Mouse (Mus musculus) ZHBTc4 (cell line): Measurements from ENCODE around the gene Cenpm.
"Not testable (repeated sequence)": the region's sequence is repeated elsewhere in the genome, so short reads cannot be mapped to it uniquely, and the experiment has no call there.

ENCODE experiments used
- DNase-seq: peaks from one replicate; pipeline ENCODE4 v3.0.0-alpha.2; 2011; ENCODE audit warnings: low read depth, low spot score

The Cenpm gene

DNA sequence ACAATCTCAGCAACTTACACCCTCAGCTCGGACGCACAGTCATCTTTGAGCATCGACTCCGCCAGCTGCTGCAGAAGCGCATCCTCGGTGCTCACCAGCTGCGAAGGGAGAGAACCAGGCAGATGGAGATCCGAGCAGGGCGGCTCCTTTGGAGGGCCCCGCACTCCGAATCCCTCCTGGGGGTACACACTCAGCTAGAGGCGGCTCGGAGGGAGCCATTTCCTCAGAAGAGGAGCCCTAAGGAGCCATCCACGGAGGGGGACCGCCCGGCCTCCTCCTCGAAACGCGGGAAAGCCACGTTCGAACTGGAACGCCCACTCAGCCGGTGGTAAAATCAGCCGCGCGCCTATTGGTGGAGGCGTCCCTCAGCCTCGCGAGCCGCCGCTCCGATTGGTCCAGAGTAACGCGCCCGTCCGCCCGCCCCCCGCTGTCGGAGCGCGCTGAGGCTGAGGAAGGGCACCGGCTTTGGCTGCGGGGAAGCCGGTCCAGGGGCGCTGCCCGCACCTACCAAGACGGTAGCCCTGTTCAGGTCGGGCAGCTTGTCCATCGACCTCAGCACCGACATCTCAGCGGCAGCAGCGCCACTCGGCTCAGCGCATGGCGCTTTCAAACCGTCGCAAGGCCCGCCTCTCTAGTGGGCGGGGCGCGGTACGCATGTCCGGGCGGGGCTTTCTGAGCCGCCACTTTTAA, at the start of gene Cenpm:
TSS of gene Cenpm (minus strand) at position 634 of the 690 bp plus-strand sequence.
- DNase-seq: peak; percentile 96

DNA sequence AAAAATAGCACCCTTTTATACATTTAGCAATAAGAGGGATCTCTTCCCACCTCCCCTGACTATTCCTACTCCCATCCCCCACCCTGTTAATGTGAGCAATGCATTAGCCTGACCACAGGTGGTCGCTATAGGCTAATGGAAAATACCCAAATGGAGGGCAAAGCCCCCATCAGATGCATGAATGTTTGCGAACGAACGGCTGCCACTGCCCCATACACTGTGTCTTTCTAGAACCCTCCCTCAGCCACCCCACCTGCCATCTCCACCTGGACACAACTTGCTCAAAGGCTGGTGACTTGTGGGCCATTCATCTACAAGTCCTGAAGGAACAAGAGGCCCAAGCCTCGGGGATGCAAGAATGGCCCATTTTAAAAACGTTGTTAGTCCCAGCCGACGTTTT, 49.5 kb upstream of the Cenpm start:
- peak; percentile 65 for DNase-seq

DNA sequence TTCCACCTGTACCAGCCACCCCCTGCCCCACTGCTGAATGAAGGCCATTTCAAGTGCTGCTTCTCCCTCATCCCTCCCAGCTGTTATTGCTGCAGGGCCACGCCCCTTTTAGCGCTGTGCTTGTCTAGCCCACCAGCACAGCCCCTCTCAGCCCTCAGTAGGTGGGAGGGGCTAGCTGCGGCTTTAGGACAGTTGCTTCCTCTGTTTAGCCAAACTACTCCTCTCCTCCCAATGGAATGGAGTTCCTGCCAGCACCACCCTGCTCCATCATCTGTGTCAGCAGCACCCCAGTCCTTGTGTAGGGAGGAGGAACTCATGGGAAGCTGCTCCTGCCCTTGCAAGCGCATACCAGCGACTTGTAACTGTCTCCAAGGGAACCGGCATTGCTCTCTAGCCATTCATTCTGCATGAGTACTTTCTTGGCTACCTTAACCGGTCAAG, 48.7 kb upstream of the Cenpm start:
- peak; percentile 70 for DNase-seq

DNA sequence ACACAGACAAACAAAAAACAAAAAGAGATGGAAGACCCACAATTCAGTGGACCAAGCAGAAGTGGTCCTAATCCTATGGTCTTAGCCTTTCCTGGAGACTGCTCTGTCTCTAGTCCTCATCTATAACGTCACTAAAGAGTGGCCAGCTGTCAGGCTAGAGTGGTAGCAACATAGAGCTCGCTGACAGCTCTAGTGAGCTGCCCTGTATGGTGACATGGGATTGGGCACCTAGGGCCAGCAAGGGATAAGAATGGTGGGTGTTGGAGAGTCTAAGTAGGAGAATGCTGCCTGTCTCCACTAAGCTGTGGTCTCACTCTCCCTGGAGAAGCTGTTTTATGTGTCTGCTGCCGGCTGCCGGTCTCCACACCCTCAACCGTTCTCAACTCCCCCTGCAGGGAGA, 48.3 kb upstream of the Cenpm start:
- no peak for DNase-seq

DNA sequence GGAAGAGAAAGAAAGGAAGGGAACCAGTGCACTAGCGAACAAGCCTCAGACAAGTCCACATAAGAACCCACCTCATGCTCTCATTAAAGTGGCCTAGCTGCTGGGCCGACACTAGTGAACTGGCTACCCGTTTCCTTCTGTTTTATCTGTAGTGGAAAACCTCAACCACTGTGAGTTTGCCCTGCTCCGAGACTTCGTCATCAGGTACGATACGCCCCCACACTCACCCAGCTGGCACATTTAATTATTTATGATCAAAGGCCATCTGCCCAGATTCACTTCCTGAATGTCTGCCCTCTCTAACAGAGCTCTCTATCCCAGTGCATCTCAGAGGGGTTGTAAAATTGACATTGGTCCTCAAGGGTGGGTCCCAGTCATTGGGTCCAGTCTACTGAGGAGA, 45.7 kb upstream of the Cenpm start:
- no peak for DNase-seq

DNA sequence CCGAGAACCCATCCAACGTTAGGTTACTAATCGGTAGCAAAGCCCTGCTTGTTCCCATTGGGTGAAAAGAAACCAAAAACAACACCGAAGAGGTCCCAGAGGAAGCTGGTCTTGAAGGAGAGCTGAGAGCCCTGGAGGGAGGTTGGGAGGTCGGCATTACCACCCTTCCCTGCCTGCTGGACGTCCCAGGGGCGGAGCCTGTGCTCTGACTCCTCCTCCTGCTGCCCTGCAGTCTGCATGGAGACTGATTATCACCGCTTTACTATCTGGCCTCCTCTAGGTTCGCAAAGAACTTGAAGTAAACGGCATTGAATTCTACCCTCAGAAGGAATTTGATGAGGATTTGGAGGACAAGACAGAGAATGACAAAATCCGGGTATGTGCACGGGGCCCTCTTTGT, 41.6 kb upstream of the Cenpm start:
- peak; percentile 59 for DNase-seq

DNA sequence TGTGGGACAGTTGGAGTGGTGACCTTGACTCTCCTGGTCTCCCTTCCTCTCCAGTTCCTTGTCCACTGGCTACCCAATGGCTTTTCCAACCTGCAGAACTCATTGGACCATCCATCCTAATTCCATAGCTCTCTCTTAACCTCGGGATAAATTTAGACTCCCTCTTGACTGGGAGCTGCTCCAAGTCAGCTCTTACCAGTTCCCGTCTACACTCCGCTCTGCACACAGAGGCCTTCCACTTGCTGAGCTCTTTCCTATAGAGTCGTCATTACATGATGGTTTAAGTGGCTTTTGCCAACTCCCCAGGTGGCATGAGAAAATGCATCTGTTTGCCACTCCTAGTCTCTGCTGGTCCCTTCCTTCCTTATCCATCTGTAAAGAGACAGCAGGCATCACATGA, 36.1 kb upstream of the Cenpm start:
- no peak for DNase-seq

DNA sequence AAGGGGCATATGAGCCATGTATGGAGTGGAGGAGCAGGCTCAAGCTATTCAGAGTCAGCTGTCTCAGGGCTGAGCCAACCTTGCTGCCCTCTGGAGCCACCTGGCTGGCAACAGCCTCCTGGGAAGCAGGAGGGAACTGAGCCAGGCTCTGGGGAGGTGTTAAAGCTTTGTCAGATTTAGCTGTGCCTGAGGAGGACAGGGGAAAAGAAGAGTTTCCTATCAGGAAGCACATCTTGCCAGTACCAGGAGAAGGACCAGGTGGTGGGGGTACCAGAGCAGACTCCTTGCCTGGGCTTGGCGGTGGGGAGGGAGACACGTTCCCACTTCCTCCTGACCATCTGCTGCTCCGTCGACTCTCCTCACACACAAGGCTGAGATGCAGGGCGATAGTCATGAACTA, 33.0 kb upstream of the Cenpm start:
- no peak for DNase-seq

DNA sequence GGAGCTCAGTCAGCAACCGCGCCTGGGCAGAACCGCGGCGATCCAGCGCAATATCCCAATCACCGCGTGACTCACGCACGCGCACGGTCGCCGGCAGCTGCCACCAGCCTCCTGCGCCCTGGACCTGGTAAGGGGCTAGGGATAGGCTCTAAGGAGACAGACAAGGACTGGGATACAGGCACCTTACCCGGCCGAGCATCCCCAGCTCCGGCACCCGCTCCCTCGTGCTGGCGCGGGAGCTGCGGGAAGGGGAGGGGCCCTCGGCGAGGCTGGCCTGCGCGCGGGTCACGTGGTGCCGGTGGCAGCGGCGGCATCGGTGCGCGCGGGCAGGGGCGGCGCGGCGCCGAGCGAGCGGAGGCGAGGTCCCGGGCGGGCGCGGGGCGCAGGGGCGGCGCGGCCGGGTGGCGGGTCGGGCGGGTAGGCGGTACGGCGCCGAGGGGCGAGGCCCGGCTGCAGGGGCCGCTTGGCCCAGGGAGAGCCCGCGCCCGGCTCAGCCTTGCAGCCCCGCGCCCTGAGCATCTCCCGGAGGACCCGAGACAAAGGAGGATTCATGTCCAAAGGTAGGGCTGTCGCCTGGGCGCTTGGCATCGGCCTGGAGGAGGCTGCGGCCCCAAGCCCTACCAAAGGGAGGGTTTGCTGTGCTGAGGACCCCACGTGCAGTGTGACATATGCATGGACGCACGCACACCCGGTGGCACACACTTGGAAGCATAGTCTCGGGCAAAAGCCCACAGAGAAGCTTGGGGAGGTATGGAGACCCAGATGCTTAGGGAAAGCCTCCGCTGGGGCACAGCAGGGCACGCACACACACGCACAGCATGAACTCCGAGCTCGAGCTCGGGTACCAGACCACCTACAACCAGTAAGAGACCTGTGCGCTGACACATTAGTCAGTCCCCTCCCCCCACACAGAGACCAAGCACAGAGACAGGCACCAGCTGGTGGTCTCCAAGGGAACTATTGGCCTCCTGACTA, 30.7 kb upstream of the Cenpm start:
- peak; percentile 63 for DNase-seq

DNA sequence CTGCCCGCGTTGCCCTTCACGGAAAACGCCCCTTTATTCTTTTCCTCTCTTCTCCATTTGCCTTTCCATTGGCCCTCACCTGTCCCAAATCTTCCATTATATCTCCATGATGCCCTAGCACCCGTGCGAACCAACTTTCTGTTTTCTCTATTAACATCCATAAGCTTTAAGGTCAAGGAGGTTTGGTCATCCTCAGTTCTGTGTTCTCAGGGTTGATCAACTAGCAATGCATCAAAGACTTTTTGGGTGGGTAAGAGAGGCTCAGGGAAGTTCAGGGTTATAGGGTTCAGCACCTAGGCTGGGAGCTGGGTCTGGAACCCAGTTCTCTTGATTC, 30.0 kb upstream of the Cenpm start, which contains the start of gene Sept3:
TSS of gene Sept3 (plus strand) at position 301 of the 334 bp plus-strand sequence.
- DNase-seq: no peak

DNA sequence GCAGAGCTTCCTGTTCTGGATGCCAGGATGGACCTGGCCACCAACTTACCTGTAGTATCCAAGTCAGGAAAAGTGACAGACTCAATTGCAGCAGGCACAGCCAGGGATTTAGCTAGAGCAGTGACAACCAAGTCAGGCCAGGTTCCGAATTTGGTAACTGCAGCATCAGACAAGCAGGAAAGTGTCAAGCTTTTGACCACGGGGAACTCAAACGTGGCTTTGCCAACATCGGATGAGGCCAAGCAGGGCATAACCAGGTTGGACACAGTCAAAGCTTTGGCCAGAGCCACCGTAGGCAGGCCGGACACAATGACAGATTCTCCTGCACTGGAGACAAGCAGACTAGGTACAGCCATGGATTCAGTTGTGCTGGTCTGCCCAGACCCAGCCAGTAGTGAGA, 27.7 kb upstream of the Cenpm start:
- DNase-seq: no peak

DNA sequence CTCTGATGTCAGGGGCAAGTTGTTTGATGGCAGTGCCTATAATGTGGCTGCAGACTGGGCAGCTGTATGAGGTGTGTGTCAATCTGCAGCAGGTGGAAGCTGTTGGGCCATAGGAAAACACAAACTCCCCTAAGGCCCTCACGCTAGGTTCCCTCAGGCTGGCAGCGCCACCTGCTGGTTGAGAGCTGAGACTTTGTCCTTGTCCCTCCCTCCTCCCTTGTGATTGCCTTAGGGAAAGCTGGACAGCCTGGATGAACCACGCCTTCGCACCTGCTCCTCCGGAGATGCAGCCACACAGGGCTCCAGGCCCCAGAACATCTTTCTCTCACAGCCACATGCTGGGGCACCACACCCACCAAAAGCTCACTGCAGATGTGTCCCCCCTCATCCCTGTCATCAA, 26.7 kb upstream of the Cenpm start:
- DNase-seq: peak; percentile 92

DNA sequence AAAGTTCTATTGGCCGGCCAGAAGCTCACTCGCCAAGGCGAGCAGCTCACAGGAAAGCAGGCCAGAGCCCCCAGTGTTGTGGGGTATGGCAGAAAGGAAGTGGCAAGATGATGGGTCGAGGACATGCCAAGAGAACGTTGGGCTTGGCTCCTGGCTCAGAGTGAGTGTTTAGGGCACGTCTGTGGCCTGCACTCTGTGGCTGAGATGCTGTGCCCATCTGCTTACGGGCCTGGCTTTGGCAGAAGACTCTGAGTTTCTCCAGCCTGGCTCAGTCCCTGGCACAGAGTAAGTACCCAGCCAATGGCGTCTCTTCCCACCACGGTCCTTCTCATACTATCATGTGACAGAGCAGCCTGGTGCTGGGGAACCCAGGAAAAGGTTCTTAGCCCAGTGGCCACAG, 24.2 kb upstream of the Cenpm start:
- DNase-seq: no peak

DNA sequence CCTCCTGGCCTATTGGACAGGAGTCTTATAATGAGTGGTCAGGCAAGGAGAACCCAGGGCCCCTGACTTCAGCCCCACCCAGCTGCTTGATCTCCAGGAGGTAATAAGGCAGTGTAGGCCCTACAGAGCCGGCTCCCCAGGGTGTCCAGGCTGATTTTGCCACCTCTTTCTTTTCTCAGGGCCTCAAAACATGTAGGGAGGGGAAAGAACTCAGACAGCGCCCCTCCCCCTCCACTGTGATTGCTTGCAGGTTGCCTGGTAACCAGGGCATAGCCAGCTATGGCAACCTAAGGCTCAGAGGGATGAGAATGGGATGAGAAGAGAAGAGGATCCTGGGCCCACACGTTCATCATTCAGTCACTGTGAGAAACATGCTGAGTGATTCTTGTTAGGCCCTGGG, 23.6 kb upstream of the Cenpm start:
- peak; percentile 61 for DNase-seq

DNA sequence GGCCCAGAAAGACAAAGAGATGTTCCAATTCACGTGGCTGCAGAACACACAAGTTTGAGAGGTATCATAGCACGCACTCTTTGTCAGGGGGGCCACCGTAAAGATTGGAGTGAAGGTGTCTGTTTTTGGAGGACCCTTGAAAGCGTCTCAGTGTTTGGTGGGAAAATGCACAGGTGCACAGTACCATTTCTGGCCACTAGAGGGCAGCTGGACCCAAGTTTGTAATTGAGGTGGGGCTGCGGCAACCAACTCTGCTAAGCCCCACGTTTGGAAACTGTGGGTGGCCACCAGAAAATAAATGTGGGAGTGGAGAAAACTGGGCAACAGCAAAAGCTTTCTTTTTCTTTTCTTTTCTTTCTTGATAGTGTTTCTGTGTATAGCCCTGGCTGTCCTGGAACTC, 21.8 kb upstream of the Cenpm start:
- DNase-seq: peak; percentile 84

DNA sequence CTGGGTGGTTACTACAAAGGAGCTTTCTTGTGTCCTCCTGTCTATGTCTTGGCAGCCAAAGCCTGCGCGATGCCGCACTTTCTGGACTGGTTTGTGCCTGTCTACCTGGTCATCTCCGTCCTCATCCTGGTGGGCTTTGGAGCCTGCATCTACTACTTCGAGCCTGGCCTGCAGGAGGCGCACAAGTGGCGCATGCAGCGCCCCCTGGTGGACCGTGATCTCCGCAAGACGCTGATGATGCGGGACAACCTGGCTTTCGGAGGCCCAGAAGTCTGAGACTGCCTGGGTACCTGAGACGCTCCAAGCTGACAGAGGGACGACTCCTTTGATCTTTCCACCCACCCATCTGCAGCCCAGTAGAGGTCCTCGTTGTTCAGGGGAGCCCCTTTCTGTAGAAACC, 15.0 kb upstream of the Cenpm start:
- peak; percentile 95 for DNase-seq

DNA sequence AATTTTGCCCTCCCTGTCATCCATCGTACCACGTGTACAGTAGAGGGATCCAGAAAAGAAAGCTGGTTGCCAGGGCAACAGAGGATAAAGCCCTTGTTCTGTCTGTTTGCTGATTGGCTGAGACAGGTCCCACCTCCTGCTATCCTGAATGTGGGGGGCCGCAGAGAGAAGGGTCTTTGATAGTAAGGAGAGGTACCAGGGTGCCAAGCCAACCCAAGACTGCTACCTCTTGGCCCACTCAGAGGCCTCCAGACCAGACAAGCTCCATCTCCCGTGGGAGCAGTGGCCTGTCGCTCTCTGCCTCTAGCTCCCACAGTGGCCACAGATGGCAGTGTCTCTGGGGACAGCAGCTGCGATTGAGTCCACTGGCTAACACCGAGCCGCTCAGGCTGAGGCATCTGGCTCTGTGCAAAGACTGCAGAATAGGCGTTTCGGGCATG, 11.4 kb upstream of the Cenpm start:
- no peak for DNase-seq

DNA sequence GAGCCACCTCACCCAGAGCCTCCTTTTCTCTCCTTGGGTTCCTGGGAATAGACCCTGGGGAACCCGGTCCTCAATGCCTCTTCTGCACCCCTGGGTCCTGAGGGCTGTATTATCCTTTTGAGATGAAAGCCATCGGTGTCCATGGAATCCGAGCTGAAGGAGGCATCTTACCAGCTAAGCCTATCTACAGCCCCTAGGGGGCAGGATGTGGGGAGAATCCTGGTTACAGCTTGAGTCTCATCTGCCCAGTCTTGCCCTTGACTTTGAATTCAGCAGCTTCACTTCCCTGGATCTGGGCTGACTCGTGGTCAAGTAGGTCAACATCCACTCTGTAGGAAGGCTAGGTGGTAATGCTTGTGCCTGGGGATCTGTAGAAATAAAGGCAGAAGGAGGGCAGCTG, 10.7 kb upstream of the Cenpm start:
- DNase-seq: peak; percentile 59

DNA sequence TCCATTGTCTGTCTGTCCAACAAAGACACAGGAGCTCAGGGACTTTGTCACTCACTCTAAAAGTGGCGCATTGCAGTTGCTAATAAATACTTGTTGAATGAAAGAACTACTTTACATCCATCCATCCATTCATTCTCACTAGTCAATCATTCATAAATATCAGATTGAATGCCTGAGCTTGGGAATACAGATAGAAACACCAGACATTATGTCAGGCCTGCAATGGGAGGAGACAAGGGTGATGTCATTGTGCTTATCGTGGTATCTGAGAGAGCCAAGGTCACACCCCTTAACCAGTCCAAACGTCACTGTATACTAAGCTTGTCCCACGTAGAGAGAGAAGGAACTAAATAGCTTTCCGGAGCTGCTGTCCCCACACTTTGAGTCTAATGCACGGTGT, 7.5 kb upstream of the Cenpm start, which contains the start of gene 1500009C09Rik:
TSS of gene 1500009C09Rik (plus strand) at position 301 of the 400 bp plus-strand sequence.
- DNase-seq: no peak

DNA sequence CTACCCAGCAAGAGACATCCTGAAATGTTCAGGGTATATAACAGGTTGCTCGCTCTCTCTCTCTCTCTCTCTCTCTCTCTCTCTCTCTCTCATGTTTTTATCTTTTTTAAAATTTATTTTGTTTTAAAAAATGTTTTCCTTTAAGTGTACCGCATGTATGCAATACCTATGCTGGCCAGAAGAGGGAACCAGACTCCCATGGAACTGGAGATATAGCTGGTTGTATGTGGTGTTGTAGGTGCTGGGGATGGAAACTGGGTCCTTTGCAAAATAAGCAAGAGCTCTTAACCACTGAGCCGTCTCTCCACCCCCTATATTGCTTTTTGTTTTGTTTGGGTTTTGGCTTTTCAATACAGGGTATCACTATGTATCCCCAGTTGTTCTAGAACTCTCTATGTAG, 7.0 kb upstream of the Cenpm start:
- no peak for DNase-seq

DNA sequence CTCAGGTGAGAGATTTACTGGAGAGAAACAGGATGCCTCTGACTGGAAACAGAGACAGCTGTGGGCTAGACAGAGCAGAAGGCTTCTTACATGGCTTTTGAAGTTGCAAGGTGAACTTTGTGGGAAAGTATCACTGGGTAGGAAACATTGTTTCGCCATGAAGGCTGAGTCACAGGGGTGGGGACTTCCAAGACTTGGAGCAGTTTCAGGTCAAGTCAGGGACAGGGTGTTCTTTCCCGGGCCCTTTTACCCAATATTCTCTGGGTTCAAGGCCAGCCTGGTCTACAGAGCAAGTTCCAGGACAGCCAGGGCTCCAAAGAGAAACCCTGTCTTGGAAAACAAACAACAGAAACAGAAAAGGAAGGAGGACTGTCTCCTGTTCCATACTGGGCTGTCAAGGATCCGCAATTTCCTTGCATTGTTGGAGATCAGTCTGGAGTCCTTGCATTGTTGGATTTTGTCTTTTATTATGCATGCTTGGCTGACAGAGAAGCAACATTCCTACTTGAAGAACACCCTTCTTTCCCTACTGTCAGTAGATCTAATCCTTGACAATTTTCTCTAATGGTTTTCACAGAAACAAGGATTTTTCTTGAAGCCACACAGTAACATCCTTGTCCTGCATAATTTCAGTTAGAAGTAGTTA, 2.7 kb upstream of the Cenpm start:
- DNase-seq: peak; percentile 72

DNA sequence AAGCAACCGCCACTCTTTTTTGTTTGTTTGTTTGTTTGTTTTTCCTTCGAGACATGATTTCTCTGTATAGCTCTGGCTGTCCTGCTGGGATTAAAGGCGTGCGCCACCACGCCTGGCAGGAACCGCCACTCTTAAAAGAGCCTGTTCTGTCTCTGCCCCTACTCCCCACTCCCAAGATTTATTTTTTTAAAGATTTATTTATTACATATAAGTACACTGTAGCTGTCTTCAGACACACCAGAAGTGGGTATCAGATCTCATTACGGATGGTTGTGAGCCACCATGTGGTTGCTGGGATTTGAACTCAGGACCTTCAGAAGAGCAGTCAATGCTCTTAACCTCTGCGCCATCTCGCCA, 235 bp upstream of the Cenpm start:
- not testable (repeated sequence) for DNase-seq
